Comparison of ENCODE assay signal across 14 mouse cellular contexts in the genomic region with DNA sequence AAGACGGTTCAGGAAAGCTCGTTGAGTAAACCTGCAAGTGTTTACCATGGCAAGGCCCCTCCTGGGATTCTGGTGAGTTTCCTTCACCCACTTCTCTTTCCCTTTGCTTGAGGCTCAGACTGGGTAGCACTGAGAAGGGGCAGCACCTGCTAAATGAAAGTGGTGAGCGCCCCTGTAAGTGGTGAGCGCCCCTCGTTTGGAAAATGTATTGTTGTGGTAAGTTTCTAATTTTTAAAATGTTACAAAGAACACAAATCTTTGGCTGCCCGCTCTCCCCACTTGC. TPM values are rescaled to one million over a fixed set of nuclear protein-coding genes. Genes with fewer than 3 reads are reported as not detected.
A peak's percentile ranks its signal among the peaks of the same experiment; 100 is the strongest.
DNase-seq lines count a peak whose midpoint lies in the region; ATAC-seq and TF ChIP-seq lines count a peak whose summit lies in the region.
"Had no signal": no experiment of that assay in that cellular context is flagged by ENCODE, and none has a peak within 500 bp of the region (broad histone marks: within the 10 kb centered on the region; RNA-seq: fewer than 3 reads in every experiment).

No protein-coding gene starts in this region.

- ATAC-seq in heart, embryonic 13.5 days (ENCODE audit: extremely low read depth, insufficient number of reproducible peaks, low FRiP score, low TSS enrichment), result no peak
- peak; percentile 59 for ATAC-seq in CD4-positive, CD25-positive, alpha-beta regulatory T cell, adult 4 months
- ATAC-seq in erythroblast, adult 5-6 weeks (replicated peaks; ENCODE audit: low FRiP score, poor library complexity, severe bottlenecking), result peak; percentile 23
- ATAC-seq in liver, embryonic 14.5 days (ENCODE audit: insufficient read depth), result peak; percentile 26
- no peak for ATAC-seq in hindbrain, postnatal 0 days
- ATAC-seq: forebrain, embryonic 13.5 days; midbrain, embryonic 16.5 days had no signal

- peak overlapping the region; percentile 40; the same call in 1 of the 2 replicates for H3K4me2 ChIP-seq in heart, embryonic 13.5 days
- peak overlapping the region; percentile 77 for H3K4me2 ChIP-seq in liver, embryonic 14.5 days (ENCODE audit: low read depth)
- H3K4me2 ChIP-seq in hindbrain, postnatal 0 days (ENCODE audit: low read depth, low read length), result no peak overlapping the region
- H3K4me2 ChIP-seq: embryonic facial prominence, embryonic 13.5 days; forebrain, embryonic 13.5 days had no signal

- peaks cover 47% of the 10 kb centered on the region for H3K4me1 ChIP-seq in heart, embryonic 13.5 days
- peaks cover 34% of the 10 kb centered on the region for H3K4me1 ChIP-seq in heart, embryonic 10.5 days
- peaks cover 29 to 44% of the 10 kb centered on the region in 2 experiments for H3K4me1 ChIP-seq in liver, embryonic 14.5 days (replicated peaks; ENCODE audit: control insufficient read depth in 2 of 2, insufficient read depth in 2 of 2, low read length in 1 of 2)
- no peaks in the 10 kb centered on the region for H3K4me1 ChIP-seq in hindbrain, postnatal 0 days (ENCODE audit: insufficient read depth, low read length)
- H3K4me1 ChIP-seq: embryonic facial prominence, embryonic 13.5 days had no signal

- H3K4me3 ChIP-seq in heart, embryonic 13.5 days, result peak overlapping the region; percentile 20
- no peak overlapping the region for H3K4me3 ChIP-seq in heart, embryonic 10.5 days
- H3K4me3 ChIP-seq in liver, embryonic 14.5 days (ENCODE audit: insufficient read depth in 1 of 2, low read depth in 2 of 2, low read length in 2 of 2), result peak overlapping the region; percentile 59 to 62
- no peak overlapping the region for H3K4me3 ChIP-seq in hindbrain, postnatal 0 days (ENCODE audit: low read length)
- H3K4me3 ChIP-seq: embryonic facial prominence, embryonic 13.5 days; forebrain, embryonic 13.5 days had no signal

- H3K27me3 ChIP-seq in heart, embryonic 13.5 days (replicated peaks), result no peaks in the 10 kb centered on the region
- H3K27me3 ChIP-seq in heart, embryonic 10.5 days (ENCODE audit: insufficient read depth, poor library complexity, severe bottlenecking), result no peaks in the 10 kb centered on the region
- no peaks in the 10 kb centered on the region for H3K27me3 ChIP-seq in liver, embryonic 14.5 days (ENCODE audit: control insufficient read depth, insufficient read depth, low read length)
- no peaks in the 10 kb centered on the region for H3K27me3 ChIP-seq in hindbrain, postnatal 0 days (ENCODE audit: insufficient read depth, low read length)
- H3K27me3 ChIP-seq: embryonic facial prominence, embryonic 13.5 days; forebrain, embryonic 13.5 days had no signal

- H3K36me3 ChIP-seq in heart, embryonic 13.5 days, result peaks cover 10% of the 10 kb centered on the region; the same call in 1 of the 2 replicates
- 0 out of 2 replicates have a peak, but pooled peaks cover 5% of the 10 kb centered on the region for H3K36me3 ChIP-seq in heart, embryonic 10.5 days
- peaks cover 3% of the 10 kb centered on the region for H3K36me3 ChIP-seq in liver, embryonic 14.5 days (replicated peaks; ENCODE audit: control insufficient read depth, insufficient read depth, low read depth)
- H3K36me3 ChIP-seq in hindbrain, postnatal 0 days (ENCODE audit: insufficient read depth, low read length), result no peaks in the 10 kb centered on the region

- H3K9me3 ChIP-seq in heart, embryonic 13.5 days, result peaks cover 6% of the 10 kb centered on the region; the same call in 1 of the 2 replicates
- no peaks in the 10 kb centered on the region for H3K9me3 ChIP-seq in heart, embryonic 10.5 days
- H3K9me3 ChIP-seq in liver, embryonic 14.5 days (ENCODE audit: control insufficient read depth, low read length), result no peaks in the 10 kb centered on the region
- no peaks in the 10 kb centered on the region for H3K9me3 ChIP-seq in hindbrain, postnatal 0 days (ENCODE audit: low read length)
- H3K9me3 ChIP-seq: embryonic facial prominence, embryonic 13.5 days had no signal

- H3K27ac ChIP-seq in heart, embryonic 13.5 days (replicated peaks), result no peak overlapping the region
- H3K27ac ChIP-seq in heart, embryonic 10.5 days, result no peak overlapping the region
- H3K27ac ChIP-seq in liver, embryonic 14.5 days, result peak overlapping the region; percentile 89
- H3K27ac ChIP-seq in hindbrain, postnatal 0 days, result no peak overlapping the region
- H3K27ac ChIP-seq: embryonic facial prominence, embryonic 13.5 days; forebrain, embryonic 13.5 days; macrophage had no signal

- 75% methylated on average over 6 of the region's 6 CpGs for WGBS in heart, embryonic 13.5 days
- 75% methylated on average over 6 of the region's 6 CpGs for WGBS in heart, embryonic 10.5 days
- 52% methylated on average over 6 of the region's 6 CpGs for WGBS in liver, embryonic 14.5 days (ENCODE audit: insufficient replicate concordance)
- WGBS in hindbrain, postnatal 0 days, result 87% methylated on average over 6 of the region's 6 CpGs

- no peak for TF ChIP-seq CTCF in liver, embryonic 14.5 days (IDR thresholded peaks at IDR 0.05; ENCODE audit: low read depth)
- no peak for TF ChIP-seq CTCF in hindbrain, postnatal 0 days (IDR thresholded peaks at IDR 0.05; ENCODE audit: low read depth)

- no peak overlapping the region; the same call in 1 of the 2 replicates for H3K9ac ChIP-seq in heart, embryonic 13.5 days
- H3K9ac ChIP-seq in liver, embryonic 14.5 days (replicated peaks), result peak overlapping the region; percentile 75
- no peak overlapping the region for H3K9ac ChIP-seq in hindbrain, postnatal 0 days (replicated peaks; ENCODE audit: low read length)
- H3K9ac ChIP-seq: embryonic facial prominence, embryonic 13.5 days; forebrain, embryonic 13.5 days had no signal

- TF ChIP-seq EP300 in liver, embryonic 14.5 days (IDR thresholded peaks at IDR 0.05; ENCODE audit: low read depth), result no peak

- DNase-seq in heart, embryonic 10.5 days (ENCODE audit: low spot score), result no peak
- DNase-seq in liver, embryonic 14.5 days (ENCODE audit: low read depth in 3 of 3, low spot score in 3 of 3), result no peak
- no peak for DNase-seq in hindbrain, postnatal 0 days (ENCODE audit: low spot score)
- no peak for DNase-seq in right cerebral cortex, postnatal 14 days
- DNase-seq in embryo, embryonic 10.5 days (ENCODE audit: low spot score), result no peak
- DNase-seq: adrenal gland, postnatal 25 days; cerebellum, postnatal 25 days had no signal

RNA-seq across cellular contexts. Expression of gene Lpin2, which starts 22.4 kb away (rescaled TPM):
- 17.1 TPM in 2 replicates for polyA plus RNA-seq in heart, embryonic 13.5 days (2015; fragmentation: Nextera tagmentation; extraction: Ambion mirVana)
- 20.9 and 24.2 TPM in 2 replicates for polyA plus RNA-seq in heart, embryonic 10.5 days (2016; fragmentation: Nextera tagmentation; extraction: Ambion mirVana)
- 10 to 100 TPM; 22.6 to 35.9 TPM for polyA plus RNA-seq in CD4-positive, CD25-positive, alpha-beta regulatory T cell, adult 4 months (2017; shearing (Covaris generic))
- total RNA-seq in erythroblast, adult 5-6 weeks (2015; ENCODE audit: low replicate concordance), result 751 and 838 TPM in 2 replicates
- total RNA-seq in erythroblast, adult 5-6 weeks (2017; ENCODE audit: low replicate concordance), result 1,646 and 2,072 TPM in 2 replicates
- 19.5 and 28.6 TPM in 2 replicates for polyA plus RNA-seq in liver, embryonic 14.5 days (2012; rRNA removed)
- polyA plus RNA-seq in liver, embryonic 14.5 days (2014; fragmentation: Nextera tagmentation; extraction: Ambion mirVana), result 31.1 and 31.6 TPM in 2 replicates
- 48.9 and 49.8 TPM in 2 replicates for total RNA-seq in hindbrain, postnatal 0 days (2014; rRNA removed)
- polyA plus RNA-seq in hindbrain, postnatal 0 days (2015; fragmentation: Nextera tagmentation; extraction: Ambion mirVana), result 39.5 and 39.9 TPM in 2 replicates

Comparison
In these comparisons a context has a peak if more than half of its experiments do, and no peak if none do; other contexts are left out.
1. H3K4me3 ChIP-seq: peak in heart, embryonic 13.5 days (single experiment) and liver, embryonic 14.5 days (2 of 2); none in heart, embryonic 10.5 days (single experiment) and hindbrain, postnatal 0 days (single experiment).
2. ATAC-seq: peak in CD4-positive, CD25-positive, alpha-beta regulatory T cell, adult 4 months (single experiment), erythroblast, adult 5-6 weeks (single experiment) and liver, embryonic 14.5 days (single experiment); none in heart, embryonic 13.5 days (single experiment) and hindbrain, postnatal 0 days (single experiment).